Mouse (Mus musculus): ENCODE results near the gene Grin2a. TPM values are rescaled to one million over a fixed set of nuclear protein-coding genes. Genes with fewer than 3 reads are reported as not detected.

The Grin2a gene
- total RNA-seq, 2 experiments from 2014 or later, result 0.10 to 0.17 TPM

GRCm38 (mm10) chr16:9980641-9981040 is 14.7 kb downstream of the Grin2a start:
- intact Hi-C loops (cut with DNase I), result no loop called here
- DNase-seq, result no peak

GRCm38 (mm10) chr16:9978173-9978572 is 17.2 kb downstream of the Grin2a start:
- intact Hi-C loops (cut with DNase I), result no loop called here
- no peak for DNase-seq

- DNase-seq, result no peak
- intact Hi-C loops (cut with DNase I), result no loop called here
These were observed 22.7 kb downstream of the Grin2a start for GRCm38 (mm10) chr16:9972705-9973104.

- intact Hi-C loops (cut with DNase I), result no loop called here
- no peak for DNase-seq
These were observed 30.9 kb downstream of the Grin2a start for GRCm38 (mm10) chr16:9964469-9964868.

GRCm38 (mm10) chr16:9962482-9962881 is 32.9 kb downstream of the Grin2a start:
- no peak for DNase-seq
- intact Hi-C loops (cut with DNase I), result no loop called here

- DNase-seq, result no peak
- intact Hi-C loops (cut with DNase I), result no loop called here
These were observed 36.0 kb downstream of the Grin2a start for GRCm38 (mm10) chr16:9959340-9959739.

GRCm38 (mm10) chr16:9954266-9954665 is 41.1 kb downstream of the Grin2a start:
- intact Hi-C loops (cut with DNase I), result no loop called here
- no peak for DNase-seq

- intact Hi-C loops (cut with DNase I), result no loop called here
- no peak for DNase-seq
These were observed 41.9 kb downstream of the Grin2a start for GRCm38 (mm10) chr16:9953396-9953831.

- DNase-seq, result no peak
- intact Hi-C loops (cut with DNase I), result no loop called here
These were observed 46.1 kb downstream of the Grin2a start for GRCm38 (mm10) chr16:9949250-9949649.

- DNase-seq, result no peak
- intact Hi-C loops (cut with DNase I), result no loop called here
These were observed 47.9 kb downstream of the Grin2a start for GRCm38 (mm10) chr16:9947430-9947829.

GRCm38 (mm10) chr16:9944836-9945235 is 50.5 kb downstream of the Grin2a start:
- DNase-seq, result no peak
- intact Hi-C loops (cut with DNase I), result no loop called here

- DNase-seq, result no peak
- intact Hi-C loops (cut with DNase I), result no loop called here
These were observed 53.9 kb downstream of the Grin2a start for GRCm38 (mm10) chr16:9941306-9941930.

GRCm38 (mm10) chr16:9940716-9941115 is 54.6 kb downstream of the Grin2a start:
- DNase-seq, result no peak
- intact Hi-C loops (cut with DNase I), result no loop called here

- DNase-seq, result no peak
- intact Hi-C loops (cut with DNase I), result no loop called here
These were observed 84.7 kb downstream of the Grin2a start for GRCm38 (mm10) chr16:9910672-9911071.

- intact Hi-C loops (cut with DNase I), result no loop called here
- no peak for DNase-seq
These were observed 86.1 kb downstream of the Grin2a start for GRCm38 (mm10) chr16:9909225-9909624.

GRCm38 (mm10) chr16:9904443-9904842 is 90.9 kb downstream of the Grin2a start:
- intact Hi-C loops (cut with DNase I), result no loop called here
- no peak for DNase-seq

GRCm38 (mm10) chr16:9902680-9903463 is 92.5 kb downstream of the Grin2a start:
- intact Hi-C loops (cut with DNase I), result no loop called here
- no peak for DNase-seq

- no peak for DNase-seq
- intact Hi-C loops (cut with DNase I), result no loop called here
These were observed 93.9 kb downstream of the Grin2a start for GRCm38 (mm10) chr16:9901433-9901832.

GRCm38 (mm10) chr16:9900996-9901395 is 94.4 kb downstream of the Grin2a start:
- intact Hi-C loops (cut with DNase I), result no loop called here
- DNase-seq, result no peak

GRCm38 (mm10) chr16:9900196-9900595 is 95.2 kb downstream of the Grin2a start:
- intact Hi-C loops (cut with DNase I), result no loop called here
- DNase-seq, result no peak

GRCm38 (mm10) chr16:9899176-9899575 is 96.2 kb downstream of the Grin2a start:
- intact Hi-C loops (cut with DNase I), result no loop called here
- DNase-seq, result no peak

- intact Hi-C loops (cut with DNase I), result no loop called here
- DNase-seq, result no peak
These were observed 99.8 kb downstream of the Grin2a start for GRCm38 (mm10) chr16:9895581-9895980.
